Mouse (Mus musculus) urinary bladder, postnatal 4 days (tissue): ENCODE results near the gene Tnrc6b.

ENCODE experiments used
- DNase-seq, 2 experiments: peaks; one replicate each; pipeline ENCODE4 v3.0.0; 2021 to 2022; ENCODE audit warnings: low spot score in 2 of 2

The Tnrc6b gene

DNA sequence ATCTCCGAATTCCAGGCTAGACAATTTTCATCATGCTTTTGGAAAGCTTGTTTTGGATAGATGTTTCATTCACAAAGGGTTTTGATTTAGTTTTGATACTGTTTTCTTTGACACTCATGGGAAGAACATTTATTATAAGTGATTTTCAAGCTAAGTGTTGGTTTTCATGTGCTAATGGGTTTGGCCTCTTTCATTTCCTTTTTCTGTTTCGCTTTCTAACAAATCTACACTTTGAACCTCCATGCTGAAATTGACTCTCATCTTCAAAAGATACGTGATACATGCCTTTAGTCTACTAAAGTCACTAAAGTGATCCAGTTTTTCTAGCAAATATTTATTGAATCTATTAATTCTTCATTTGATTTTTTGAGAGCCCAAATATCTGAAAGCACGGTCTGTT, 76.6 kb downstream of the Tnrc6b start:
- DNase-seq, result no peak

DNA sequence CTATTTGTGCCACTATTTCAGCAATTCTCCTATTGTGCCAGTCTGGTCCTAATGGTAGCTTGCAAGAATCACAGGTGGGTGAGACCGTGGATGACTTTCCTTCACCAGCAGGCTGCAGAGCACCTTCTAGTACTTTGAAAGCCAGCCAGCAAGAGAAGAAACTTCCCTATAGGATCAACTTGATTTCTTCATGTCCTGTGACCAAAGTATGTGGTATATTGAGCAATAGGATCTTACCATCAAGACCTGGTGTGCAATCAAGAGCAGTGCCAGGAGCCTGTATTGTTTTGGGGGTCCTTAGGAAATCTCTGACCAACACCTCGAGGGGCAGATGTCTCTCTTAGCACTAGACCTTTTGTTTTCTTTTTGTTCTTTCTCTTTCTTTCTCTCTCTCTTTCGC, 81.4 kb downstream of the Tnrc6b start:
- no peak for DNase-seq

DNA sequence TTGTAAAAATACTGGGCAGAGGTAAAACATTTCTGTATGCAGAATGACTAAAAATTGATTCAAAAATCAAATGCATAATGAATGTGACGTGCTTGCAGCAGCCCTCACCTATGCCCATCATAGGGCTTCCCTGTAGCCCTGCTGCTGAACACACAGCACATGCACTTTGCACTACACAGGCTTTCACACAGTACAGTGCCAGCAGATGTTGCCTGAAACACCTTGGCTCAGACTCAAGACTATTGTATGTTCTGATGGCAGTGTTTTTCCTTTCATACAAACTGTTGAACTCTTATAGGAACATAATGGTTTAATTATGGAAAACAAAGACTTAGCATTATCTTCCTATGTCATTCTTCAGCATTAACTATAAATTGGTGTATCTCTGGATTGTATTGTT, 84.0 kb downstream of the Tnrc6b start:
- DNase-seq, result no peak

DNA sequence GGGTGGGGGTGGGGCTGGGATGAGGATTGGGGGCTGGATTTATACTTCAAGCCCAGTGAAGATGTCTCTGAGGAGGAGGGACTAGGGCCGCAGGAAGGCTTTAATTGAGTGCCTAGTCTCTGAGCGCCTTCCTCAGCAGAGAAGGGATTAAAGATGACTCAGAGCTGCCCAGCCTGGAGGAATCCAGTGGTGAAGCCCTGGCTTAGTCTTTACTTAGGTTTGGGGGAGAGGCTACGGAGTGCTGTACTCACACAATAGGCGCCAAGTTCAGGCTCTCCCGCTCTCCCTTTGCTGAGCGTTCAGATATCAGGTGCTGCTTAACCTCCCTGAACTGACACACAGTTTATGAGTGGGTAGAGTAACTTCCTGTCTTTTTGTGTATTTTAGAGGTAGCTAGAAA, 86.6 kb downstream of the Tnrc6b start:
- peak in 1 of 2 experiments; percentile 24 for DNase-seq

DNA sequence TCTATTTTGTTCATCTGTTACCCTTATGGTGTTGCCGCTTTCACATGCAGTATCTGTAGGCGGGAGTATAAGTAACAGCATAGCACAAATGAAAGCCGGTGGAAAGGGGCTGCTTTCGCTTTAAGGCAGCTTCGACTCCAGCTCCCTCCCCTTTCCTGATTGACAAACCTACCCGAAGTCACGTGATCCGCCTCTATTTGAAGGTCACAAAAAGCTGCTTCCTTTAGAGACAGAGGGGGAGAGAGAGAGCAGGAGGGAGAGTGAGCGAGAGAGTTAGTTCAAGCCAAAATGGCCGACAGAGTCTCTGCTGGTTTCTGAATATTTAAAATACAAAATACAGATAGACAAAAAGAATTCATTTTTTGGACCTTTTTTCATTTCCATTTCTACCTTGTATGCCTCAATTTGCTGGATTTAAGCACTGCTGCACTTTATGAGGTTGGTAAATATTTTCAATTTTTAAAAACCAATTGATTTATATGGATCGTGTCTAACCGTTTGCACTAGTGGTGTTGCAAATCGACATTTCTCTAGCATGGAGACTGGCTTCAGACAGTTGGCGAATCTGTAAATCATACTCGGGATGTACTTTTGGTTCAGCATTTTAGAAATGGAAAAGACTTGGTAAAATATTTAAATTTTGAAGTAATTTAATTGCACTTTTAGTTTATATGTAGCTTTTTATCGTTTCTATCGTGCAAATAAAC, 87.4 kb downstream of the Tnrc6b start:
- peak; percentile 79 to 86 for DNase-seq

DNA sequence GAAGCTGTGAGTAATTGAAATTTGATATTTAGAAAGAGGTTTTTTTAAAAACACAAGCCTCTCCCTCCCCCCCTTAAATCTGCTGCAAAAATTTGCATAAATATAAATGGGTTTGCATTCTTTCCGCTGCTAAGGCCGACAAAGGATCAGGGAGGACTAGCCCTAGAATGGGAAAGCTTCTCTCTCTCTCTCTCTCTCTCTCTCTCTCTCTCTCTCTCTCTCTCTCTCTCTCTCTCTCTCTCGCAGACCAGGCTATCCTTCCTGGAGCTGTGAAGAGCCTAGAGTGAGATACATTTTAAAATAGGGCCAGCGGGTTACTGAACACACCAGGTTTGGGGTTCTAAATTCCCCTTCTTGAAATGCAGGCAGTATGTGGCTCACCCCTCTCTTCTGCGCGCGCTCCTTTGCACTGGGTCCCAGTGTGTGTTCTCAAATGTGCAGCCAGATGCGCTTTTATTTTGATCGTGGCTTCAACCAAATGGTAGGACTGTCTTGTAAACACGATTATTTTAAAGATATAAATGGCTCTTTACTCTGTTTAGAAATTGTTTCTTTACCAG, 88.0 kb downstream of the Tnrc6b start:
- no peak for DNase-seq

DNA sequence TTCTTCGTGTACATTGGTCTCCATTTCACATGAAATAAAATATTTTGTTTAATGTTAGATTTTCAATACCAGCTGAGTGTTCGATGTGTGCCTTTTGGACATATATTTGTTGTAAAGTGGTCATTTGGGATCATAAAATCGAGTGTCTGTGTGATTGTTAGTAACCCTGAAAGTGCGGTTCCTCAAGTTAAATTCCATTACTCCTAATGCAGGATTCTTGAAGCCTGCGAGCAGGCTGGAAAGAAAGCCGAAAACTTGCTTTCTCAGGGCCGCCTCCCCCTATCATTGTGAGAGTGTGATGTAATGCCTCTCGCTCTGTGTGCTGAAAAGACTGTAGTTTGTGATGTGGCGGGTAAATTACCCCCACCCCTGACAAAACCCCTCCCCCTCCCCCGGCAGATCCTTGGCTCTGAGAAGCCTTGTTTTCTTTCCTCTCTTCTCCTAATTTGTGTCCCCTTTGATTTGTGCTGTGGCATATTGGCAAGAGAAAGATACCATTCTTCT, 88.6 kb downstream of the Tnrc6b start:
- no peak for DNase-seq

DNA sequence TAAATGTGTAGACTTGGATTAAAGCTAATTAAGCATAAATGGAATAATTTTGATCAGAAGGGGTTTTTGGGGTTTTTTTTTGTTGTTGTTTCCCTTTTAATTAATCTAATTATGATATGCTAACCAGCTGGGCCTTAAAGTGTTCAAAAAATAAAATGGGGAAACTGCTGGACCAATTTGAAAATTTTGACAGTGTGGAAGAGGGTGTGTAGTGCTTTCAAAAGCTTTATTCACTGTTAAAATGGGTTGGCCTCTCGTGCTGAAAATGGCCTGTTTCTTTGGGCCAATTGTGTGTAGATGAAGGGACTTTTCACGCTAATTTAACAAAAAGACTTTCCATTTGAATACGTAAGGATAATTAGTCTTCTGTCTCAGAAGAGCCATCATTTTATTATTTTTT, 89.1 kb downstream of the Tnrc6b start:
- no peak for DNase-seq

DNA sequence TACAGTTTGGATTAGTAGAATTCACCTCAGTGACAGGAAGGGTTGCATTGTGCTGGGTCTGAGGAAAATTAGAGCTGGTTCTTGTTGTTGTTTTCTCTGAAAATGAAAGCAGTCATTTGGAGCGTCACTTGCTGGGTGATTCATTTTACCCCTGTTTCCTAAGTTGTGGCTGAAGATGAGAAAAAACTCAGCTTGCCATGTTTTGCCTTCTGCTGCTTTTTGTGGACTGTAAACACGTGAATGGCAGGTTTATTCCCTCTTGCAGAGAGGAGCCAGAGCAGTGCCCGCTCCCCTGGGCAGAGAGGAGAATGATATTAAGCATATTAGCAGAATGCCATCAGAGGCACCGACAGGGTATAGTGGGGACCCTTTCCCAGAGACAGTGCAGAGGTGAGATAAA, 89.7 kb downstream of the Tnrc6b start:
- DNase-seq, result no peak

DNA sequence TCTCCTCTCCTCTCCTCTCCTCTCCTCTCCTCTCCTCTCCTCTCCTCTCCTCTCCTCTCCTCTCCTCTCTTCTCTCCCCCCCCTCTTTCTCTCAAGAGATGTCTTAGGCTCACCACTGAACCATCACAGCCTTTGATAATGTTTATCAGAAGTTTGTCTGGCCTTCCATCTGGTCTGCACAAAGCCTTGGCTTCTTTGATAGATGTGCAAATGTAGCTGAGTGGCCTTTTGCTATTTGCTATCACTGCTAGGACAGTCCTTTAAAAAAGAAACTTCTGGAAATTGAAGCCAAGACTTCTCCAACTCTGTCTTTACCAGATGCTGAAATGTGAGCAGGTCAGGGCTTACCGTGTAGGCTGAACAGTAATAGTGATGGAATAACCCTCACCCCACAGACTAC, 90.5 kb downstream of the Tnrc6b start:
- DNase-seq, result no peak

DNA sequence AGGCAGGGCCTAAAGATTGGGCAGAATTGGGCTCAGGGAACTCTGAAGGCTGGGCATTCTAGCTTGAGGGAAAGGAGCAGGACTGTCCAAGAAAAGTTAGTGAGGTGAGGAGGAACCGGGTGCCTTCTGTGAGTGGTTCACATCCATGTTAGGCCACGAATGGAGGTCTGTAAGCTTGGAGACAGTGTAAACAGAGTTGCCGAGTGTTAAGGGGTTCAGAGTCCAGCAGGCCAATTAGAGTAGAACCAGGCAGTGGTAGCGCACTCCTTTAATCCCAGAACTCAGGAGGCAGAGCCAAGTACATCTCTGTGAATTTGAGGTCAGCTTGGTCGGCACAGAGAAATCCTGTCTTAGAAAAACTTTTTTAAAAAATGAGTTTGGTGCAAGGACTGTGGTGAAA, 96.0 kb downstream of the Tnrc6b start:
- DNase-seq, result no peak

DNA sequence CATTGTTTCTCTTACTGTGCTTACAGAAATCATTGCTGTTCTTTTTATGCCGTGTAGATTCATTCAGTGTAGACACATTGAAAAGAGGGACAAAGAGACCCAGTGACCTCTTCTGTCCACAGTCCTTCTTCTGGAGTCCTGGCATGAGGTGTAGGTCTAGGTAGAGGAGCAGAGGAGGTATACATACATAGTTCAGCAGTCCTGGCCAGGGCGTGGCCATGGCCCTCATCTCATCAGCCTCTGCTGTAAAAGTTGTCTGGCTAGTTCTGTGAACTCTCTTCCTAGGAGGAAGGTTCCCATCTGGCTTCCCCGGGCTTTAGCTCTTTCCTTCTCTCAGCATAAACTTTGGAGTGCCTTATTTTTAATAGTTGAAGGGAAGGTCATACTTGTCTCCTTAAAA, 99.1 kb downstream of the Tnrc6b start:
- DNase-seq, result no peak

DNA sequence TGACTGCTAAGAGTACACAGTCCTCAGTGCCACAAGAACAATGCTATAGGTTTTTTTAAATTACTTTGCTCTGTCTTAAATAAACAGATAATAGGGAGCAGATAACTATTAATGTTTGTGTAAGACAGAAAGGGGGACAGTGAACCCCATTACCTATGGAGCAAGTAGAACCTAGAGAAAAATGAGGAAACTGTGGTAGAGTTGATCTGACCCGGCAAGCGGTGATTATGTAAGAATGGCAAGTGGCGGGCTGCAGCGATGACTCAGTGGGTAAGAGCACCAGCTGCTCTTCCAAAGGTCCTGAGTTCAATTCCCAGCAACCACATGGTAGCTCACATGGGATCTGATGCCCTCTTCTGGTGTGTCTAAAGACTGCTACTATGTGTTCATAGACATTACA, 101.7 kb downstream of the Tnrc6b start:
- no peak for DNase-seq

DNA sequence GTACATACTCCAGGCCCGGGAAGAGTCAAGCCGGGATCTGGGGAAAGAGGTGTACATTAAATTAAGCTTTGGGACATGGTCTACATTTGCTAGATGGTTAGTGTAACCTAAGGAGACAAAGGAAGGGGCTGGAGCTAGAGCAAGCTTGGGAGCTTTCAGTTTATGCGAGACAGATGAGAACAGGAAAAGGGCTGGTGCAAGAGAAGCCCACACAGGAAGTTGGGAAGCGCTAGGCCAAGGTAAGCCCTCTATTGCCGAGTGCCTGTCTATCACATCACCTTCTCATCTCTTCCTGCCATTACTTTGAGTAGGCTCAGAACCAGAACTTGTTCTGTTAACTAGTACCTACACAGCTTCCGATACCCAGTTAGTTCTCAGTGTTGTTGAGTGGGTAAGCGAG, 103.7 kb downstream of the Tnrc6b start:
- no peak for DNase-seq

DNA sequence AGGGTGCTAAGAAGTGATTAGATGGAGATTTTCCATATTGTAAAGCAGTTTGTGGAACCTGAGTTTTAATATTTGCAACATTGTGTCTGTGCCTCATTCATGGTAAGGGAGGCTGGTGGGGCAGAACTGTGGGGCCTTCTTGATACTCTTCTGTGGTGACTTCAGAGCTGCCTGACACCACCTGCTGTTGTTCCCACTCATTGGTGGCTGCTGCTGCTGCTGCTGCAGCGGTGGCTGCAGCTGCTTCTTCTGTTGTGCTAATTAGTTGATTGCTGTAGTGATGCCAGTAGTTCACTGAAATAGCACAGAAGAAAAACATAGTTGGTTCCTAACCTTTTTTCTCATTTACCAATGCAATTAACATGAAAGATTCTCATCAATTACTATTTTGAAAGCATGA, 111.2 kb downstream of the Tnrc6b start:
- no peak for DNase-seq

DNA sequence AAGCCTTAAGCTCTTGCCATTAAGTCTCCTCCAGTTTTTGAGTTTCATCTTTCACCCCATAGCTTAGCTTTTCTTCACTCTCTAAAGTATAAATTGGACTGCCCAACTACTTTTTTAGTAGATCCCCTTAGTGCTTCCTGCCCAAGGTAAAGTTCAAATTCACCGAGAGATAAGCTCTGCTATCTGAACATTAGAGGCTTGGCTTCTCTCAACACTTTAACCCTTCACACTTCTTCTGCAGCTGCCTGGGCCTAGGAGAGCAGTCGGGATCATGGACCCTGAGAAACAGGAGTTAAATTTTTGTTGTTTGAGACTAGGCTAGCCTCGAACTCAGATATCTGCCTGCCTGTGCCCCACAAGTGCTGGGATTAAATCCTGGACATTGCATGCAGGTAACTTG, 120.1 kb downstream of the Tnrc6b start:
- DNase-seq, result no peak

DNA sequence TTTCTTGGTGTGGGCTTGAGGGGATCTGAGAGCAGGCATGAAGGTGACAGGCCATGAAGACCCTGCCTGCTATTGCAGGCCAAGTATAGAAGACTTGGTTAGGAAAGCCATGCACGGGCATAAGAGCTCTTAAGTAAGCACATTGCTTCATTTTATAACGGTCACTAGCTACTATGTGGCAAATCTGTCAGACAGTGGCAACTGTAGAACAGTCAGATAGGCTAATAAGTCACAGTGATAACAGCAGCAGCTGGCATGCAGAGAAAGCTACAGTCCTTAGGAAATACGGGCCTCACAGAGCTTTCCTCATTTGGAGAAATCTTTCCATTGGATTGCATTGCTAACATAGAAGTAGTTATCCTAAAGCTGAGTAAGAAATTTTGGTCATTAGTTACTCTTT, 121.7 kb downstream of the Tnrc6b start:
- no peak for DNase-seq

DNA sequence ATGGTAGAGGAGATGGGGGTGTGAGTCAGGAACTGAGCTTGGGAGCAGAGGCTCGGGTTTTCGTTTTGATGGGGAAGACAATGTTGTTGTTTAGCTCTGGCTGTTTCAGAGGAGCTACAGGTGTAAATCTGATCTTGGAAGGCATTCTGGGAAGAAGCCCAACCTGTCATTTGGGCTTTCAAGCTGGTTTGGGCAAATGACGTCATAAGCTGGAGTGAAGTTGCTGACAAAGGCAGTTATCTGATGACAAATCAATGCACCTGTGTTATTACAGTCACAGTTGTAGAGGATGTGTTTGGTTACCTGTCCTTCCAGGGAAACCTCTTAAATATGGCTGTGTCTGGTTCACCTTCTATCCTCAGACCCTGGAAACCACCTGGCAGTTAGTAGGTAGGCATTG, 125.1 kb downstream of the Tnrc6b start:
- DNase-seq, result no peak

DNA sequence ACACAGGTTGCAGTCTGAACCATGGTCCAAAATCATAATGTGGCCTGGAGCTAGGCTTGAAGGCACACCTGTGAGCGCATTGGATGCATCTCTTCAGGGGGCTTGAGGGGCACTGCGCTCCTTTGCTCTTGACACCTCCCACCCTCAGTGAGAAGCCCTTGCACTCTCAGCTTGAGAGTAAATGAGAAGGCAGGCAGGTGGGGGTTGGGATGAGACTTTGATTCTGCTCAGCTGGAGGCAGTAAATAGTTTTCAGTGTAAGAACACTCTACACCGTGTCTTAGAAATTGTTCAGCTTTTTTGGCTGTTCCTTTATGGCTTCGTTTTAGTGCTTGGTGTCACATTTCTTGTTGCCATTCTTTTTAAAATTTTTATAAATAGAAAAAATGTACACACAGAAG, 127.7 kb downstream of the Tnrc6b start:
- DNase-seq, result no peak

DNA sequence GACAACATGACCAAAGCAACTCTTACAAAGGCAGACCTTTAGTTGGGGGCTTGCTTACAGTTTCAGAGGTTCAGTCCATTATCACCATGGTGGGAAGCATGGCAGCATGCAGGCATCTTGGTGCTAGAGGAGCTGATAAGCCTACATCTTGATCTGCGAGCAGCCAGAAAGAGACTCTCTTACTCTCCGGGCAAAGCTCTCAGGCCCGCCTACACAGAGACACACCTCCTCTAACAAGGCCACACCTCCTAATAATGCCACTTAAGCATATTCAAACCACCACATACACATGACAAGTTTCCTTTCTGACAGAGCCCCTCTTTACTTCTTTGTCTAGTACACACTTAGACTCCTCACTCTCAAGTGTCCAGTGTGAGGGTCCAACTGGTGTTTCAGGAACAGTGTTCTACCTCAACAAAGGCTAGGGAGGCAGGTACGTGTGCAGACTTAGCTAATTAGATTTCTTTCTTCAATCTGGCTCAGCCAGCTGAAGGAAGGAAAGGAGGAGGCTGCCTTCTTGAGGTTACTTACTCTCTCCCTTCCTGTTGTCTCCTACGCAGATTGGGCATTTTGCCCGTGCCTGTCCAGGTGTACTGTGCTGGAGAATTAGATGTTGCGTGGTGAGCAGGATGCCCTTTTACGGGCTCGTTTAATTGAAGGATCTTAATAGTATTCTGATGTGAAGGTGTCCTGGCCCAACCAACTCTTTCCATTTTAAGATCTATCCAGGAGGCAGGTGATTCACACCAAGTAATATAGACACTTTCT, 128.7 kb downstream of the Tnrc6b start:
- DNase-seq, result no peak

DNA sequence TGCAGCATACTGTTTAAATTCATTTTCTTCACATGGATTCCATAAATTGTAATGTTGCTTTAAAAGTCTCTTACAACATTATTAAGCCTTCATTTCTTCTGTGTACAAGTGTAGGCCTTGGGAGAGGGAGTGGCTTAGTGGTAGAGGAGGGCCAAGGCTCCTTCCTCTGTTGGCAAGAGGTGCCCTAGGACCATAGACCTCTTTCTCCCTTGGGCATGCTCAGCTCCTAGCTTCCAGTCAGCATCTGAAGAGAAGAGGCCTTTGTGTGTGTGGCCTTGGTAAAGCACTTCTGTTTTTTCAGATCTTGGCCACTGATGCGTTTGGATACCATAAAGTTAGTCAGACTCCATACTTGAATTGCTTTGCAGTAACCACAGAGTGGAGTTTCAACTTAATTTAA, 133.1 kb downstream of the Tnrc6b start:
- no peak for DNase-seq

DNA sequence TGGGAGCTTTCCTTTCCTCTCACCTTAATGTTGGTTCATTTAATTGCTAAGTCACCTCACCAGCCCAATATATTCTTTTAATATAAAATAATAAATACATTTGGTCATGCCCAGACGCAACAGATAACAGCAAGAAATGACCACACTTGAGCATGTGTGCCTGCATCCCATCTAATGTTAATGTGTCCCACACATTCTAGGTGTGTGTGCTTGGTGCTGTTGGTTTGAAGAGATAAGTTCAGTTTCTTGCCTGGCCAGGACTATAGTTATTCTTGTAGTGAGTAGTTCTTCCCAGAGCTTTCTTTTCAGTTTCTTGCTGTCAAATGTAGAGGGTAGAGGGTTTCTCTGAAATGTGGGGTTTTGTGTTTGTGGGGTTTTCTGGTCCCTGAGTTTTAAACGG, 133.8 kb downstream of the Tnrc6b start:
- DNase-seq, result no peak

DNA sequence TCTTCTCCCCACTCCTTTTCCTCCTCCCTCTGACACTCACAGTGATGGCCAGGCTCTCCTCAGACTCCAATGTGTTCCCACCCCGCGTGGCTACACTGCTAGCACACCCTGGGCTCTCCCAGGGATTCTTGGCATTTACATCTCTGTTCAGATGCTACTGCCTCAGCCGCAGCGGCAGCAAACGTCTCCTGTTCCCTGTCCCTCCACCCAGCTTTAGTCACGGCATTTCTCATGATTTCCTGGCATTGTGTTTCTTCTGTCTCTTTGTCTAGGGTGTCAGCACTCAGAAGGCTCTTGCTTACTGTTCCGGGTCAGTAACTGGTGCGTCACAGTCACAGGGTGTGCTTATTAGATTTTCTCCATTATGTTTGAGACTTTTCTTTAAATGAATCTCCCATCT, 138.9 kb downstream of the Tnrc6b start:
- no peak for DNase-seq
